Mouse (Mus musculus) G1E (cell line): ENCODE data around the gene Dnmt3b. TPM values are rescaled to one million over a fixed set of nuclear protein-coding genes. Genes with fewer than 3 reads are reported as not detected.
"Not testable (repeated sequence)": the region's sequence is repeated elsewhere in the genome, so short reads cannot be mapped to it uniquely, and the experiment has no call there.

ENCODE experiments used
- ATAC-seq: 2 replicates; pipeline ENCODE4 v1.8.0; 2016; ENCODE audit warnings: mild to moderate bottlenecking; ENCODE audit not compliant: insufficient number of reproducible peaks, poor library complexity, low FRiP score, severe bottlenecking; ENCODE audit errors: extremely low read depth
- DNase-seq: peaks from one replicate; pipeline ENCODE4 v3.0.0; 2012; ENCODE audit warnings: low spot score
- H3K27me3 ChIP-seq: 2 replicates; pipeline ENCODE4 v1.6.1; 2012; ENCODE audit warnings: mild to moderate bottlenecking, low read length, inconsistent platforms; ENCODE audit not compliant: insufficient read depth
- H3K36me3 ChIP-seq: replicated peaks from 2 replicates; pipeline ENCODE3; 2012; ENCODE audit warnings: mild to moderate bottlenecking, inconsistent platforms
- H3K4me1 ChIP-seq: 2 replicates; pipeline ENCODE4 v1.6.1; 2012; ENCODE audit warnings: low read depth, low read length, inconsistent platforms, mixed read lengths; ENCODE audit not compliant: insufficient read depth
- H3K4me3 ChIP-seq: 2 replicates; pipeline ENCODE4 v1.5.1; 2012; ENCODE audit warnings: low read depth, mild to moderate bottlenecking, inconsistent platforms, low read length, moderate library complexity, mixed read lengths
- H3K9me3 ChIP-seq: replicated peaks from 2 replicates; pipeline ENCODE4 v1.6.1; 2012; ENCODE audit warnings: inconsistent platforms
- CTCF ChIP-seq: IDR thresholded peaks from 2 replicates; pipeline ENCODE4 v1.5.1; 2012; ENCODE audit warnings: low read depth, low read length, inconsistent platforms, mixed read lengths
- GATA1 ChIP-seq: IDR thresholded peaks from 2 replicates; pipeline ENCODE4 v1.6.1; 2012; ENCODE audit warnings: borderline replicate concordance, low read length, inconsistent platforms, mixed read lengths
- GATA2 ChIP-seq: IDR thresholded peaks from 2 replicates; pipeline ENCODE4 v1.6.1; 2012; ENCODE audit warnings: low read depth, low read length, inconsistent platforms, borderline replicate concordance
- POLR2AphosphoS5 ChIP-seq: IDR thresholded peaks from 2 replicates; pipeline ENCODE4 v1.6.1; 2012; ENCODE audit warnings: low read depth, low read length, inconsistent platforms; ENCODE audit not compliant: insufficient replicate concordance
- TAL1 ChIP-seq: conservative IDR thresholded peaks from 2 replicates; pipeline ENCODE4 v1.6.1; 2012; ENCODE audit warnings: low read depth, low read length, inconsistent platforms, mixed read lengths
- polyA plus RNA-seq: library from polyadenylated mRNA; stranded (reverse); fragments of >175 nt; gene quantifications from 2 replicates; pipeline ENCODE4 v1.2.3, GENCODE M21; 2012
- total RNA-seq, 2 experiments: library from RNA; stranded (forward) in 1 of 2; stranded (reverse) in 1 of 2; fragments of 200-1000 nt in 1 of 2; fragments of >200 nt in 1 of 2; fragmentation: Nextera tagmentation in 1 of 2; gene quantifications; 2 replicates each; pipeline ENCODE4 v1.2.3; 2014 to 2017

Dnmt3b gene
- total and polyA plus RNA-seq, 3 experiments = 11.2 to 32.5 (median 17.5) TPM

- H3K36me3 ChIP-seq = peaks cover 83% of the 10 kb centered on the region
- no peaks in the 10 kb centered on the region for H3K9me3 ChIP-seq
- ATAC-seq (no peak), DNase-seq (no peak)
- H3K4me3 ChIP-seq = no peak overlapping the region
- no peaks in the 10 kb centered on the region for H3K4me1 ChIP-seq
- no peak for TF ChIP-seq GATA1
- TF ChIP-seq POLR2AphosphoS5 = no peak
- TF ChIP-seq GATA2 = no peak
- TF ChIP-seq CTCF = no peak
- TF ChIP-seq TAL1 = no peak
- H3K27me3 ChIP-seq = no peaks in the 10 kb centered on the region
Observed at GRCm38 (mm10) chr2:153660616-153661015, 11.4 kb downstream of the Dnmt3b start.

DNA sequence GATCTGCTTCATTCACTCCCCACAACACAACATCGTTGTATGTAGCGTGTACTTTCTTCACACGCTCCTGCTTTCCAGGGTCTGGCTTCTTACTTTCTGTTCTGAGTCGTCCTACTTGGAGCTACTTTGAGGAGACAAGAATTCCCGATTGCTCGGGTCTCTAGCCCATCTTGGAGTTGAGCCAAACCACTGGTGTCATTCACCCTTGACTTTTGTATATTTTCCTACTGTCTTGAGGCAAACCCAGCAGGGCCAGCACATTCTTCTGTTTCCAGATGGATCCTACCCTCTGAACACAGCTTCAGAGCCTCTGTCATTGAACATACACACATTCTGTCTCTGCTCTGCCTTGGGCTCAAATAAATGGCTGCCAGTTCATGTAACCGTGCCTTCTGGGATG lies 16.2 kb downstream of the Dnmt3b start:
- H3K9me3 ChIP-seq = no peaks in the 10 kb centered on the region
- H3K27me3 ChIP-seq = no peaks in the 10 kb centered on the region
- DNase-seq (no peak), ATAC-seq (no peak)
- no peaks in the 10 kb centered on the region for H3K4me1 ChIP-seq
- TF ChIP-seq POLR2AphosphoS5 = no peak
- TF ChIP-seq CTCF = no peak
- no peak for TF ChIP-seq TAL1
- TF ChIP-seq GATA1 = no peak
- no peak for TF ChIP-seq GATA2
- H3K4me3 ChIP-seq = no peak overlapping the region
- peaks cover 88% of the 10 kb centered on the region for H3K36me3 ChIP-seq

GRCm38 (mm10) chr2:153668754-153669376 lies 19.6 kb downstream of the Dnmt3b start:
- ATAC-seq = no peak

DNA sequence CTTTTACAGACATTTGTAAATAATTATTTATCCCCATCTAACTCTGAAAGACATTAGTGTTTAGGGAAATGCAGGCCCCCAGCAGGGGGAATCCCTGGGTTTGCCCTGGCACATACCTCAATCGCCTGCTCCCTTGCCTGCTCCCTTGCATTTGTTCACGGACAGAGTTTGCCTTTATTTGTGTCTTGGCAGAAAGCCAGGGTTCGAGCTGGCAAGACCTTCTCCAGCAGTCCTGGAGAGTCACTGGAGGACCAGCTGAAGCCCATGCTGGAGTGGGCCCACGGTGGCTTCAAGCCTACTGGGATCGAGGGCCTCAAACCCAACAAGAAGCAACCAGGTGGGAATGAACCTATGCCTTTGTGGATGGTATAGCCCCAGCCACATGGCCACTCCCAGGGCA lies 20.9 kb downstream of the Dnmt3b start:
- Histone ChIP-seq H3K27me3 (no peaks in the 10 kb centered on the region), H3K4me3 (no peak overlapping the region), H3K9me3 (no peaks in the 10 kb centered on the region), H3K4me1 (no peaks in the 10 kb centered on the region), H3K36me3 (peaks cover 77% of the 10 kb centered on the region)
- DNase-seq (no peak), ATAC-seq (no peak)
- TF ChIP-seq CTCF (no peak), GATA1 (no peak), TAL1 (no peak), POLR2AphosphoS5 (no peak), GATA2 (no peak)

More at GRCm38 (mm10) chr2:153668754-153669376, 19.6 kb downstream of the Dnmt3b start:
- DNase-seq = peak; percentile 51
- H3K4me1 ChIP-seq = no peaks in the 10 kb centered on the region
- no peaks in the 10 kb centered on the region for H3K27me3 ChIP-seq
- TF ChIP-seq CTCF (peak; percentile 30; the same call in 1 of the 2 replicates), GATA2 (no peak)
- H3K4me3 ChIP-seq = no peak overlapping the region
- no peaks in the 10 kb centered on the region for H3K9me3 ChIP-seq
- H3K36me3 ChIP-seq = peaks cover 81% of the 10 kb centered on the region

GRCm38 (mm10) chr2:153672619-153673018 lies 23.4 kb downstream of the Dnmt3b start:
- Histone ChIP-seq H3K4me1 (no peaks in the 10 kb centered on the region), H3K9me3 (no peaks in the 10 kb centered on the region)

DNA sequence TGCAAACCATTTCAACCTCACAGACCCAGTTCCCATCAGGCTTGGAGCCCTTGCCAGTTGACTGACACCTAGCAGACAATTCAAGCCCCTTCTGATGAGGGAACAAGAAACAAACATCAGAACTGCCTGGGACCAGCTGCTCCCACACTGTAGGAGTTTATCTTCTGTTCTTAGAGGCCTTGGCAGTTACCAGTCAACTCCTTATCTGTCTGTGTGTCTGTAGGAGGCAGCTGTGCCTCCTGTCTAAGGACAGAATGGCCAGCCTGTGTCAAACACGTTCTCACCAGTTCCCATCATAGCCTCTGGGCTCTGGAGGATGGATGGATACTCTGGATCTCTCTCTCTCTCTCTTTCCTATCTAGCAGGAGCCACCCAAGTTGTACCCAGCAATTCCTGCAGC lies 26.1 kb downstream of the Dnmt3b start:
- not testable (repeated sequence) for H3K4me3 ChIP-seq, ATAC-seq, DNase-seq, H3K27me3 ChIP-seq, H3K4me1 ChIP-seq, H3K9me3 ChIP-seq
- H3K36me3 ChIP-seq = peaks cover 74% of the 10 kb centered on the region

More at GRCm38 (mm10) chr2:153672619-153673018, 23.4 kb downstream of the Dnmt3b start:
- no peak for ATAC-seq
- Histone ChIP-seq H3K27me3 (no peaks in the 10 kb centered on the region), H3K36me3 (peaks cover 77% of the 10 kb centered on the region), H3K4me3 (no peak overlapping the region)
- TF ChIP-seq GATA2 (no peak), GATA1 (no peak)
- DNase-seq = no peak

GRCm38 (mm10) chr2:153676944-153677343 lies 27.7 kb downstream of the Dnmt3b start:
- H3K4me3 ChIP-seq = no peak overlapping the region
- peaks cover 80% of the 10 kb centered on the region for H3K36me3 ChIP-seq
- ATAC-seq (no peak), DNase-seq (no peak)
- no peaks in the 10 kb centered on the region for H3K4me1 ChIP-seq
- no peaks in the 10 kb centered on the region for H3K9me3 ChIP-seq
- no peaks in the 10 kb centered on the region for H3K27me3 ChIP-seq
- TF ChIP-seq CTCF = no peak
- no peak for TF ChIP-seq GATA2
- no peak for TF ChIP-seq GATA1
- no peak for TF ChIP-seq TAL1
- no peak for TF ChIP-seq POLR2AphosphoS5
